Mouse (Mus musculus) ES-CJ7 (cell line): ENCODE data around the gene Gkap1.

Experiments used
- DNase-seq: peaks from one replicate; pipeline ENCODE4 v3.0.0; 2011; ENCODE audit warnings: low read depth, low spot score

Gkap1 gene

GRCm38 (mm10) chr13:58275599-58275998, at the start of gene Gkap1:
Gene Gkap1, minus strand, starts transcription at chr13:58275699.
- no peak for DNase-seq

GRCm38 (mm10) chr13:58317768-58318167, 42.3 kb upstream of the Gkap1 start:
- DNase-seq: no peak

- DNase-seq: peak; percentile 20
These were observed 39.5 kb upstream of the Gkap1 start for GRCm38 (mm10) chr13:58314991-58315390.

- DNase-seq: peak; percentile 44
These were observed 38.3 kb upstream of the Gkap1 start for GRCm38 (mm10) chr13:58313758-58314157.

GRCm38 (mm10) chr13:58311351-58311750, 35.9 kb upstream of the Gkap1 start:
- peak; percentile 45 for DNase-seq

GRCm38 (mm10) chr13:58309499-58309898, 34.0 kb upstream of the Gkap1 start:
- no peak for DNase-seq

- DNase-seq: peak; percentile 72
These were observed 32.0 kb upstream of the Gkap1 start for GRCm38 (mm10) chr13:58307453-58307852.

GRCm38 (mm10) chr13:58305230-58305629, 29.7 kb upstream of the Gkap1 start:
- DNase-seq: no peak

GRCm38 (mm10) chr13:58302421-58303145, 27.1 kb upstream of the Gkap1 start:
- no peak for DNase-seq

- no peak for DNase-seq
These were observed 26.5 kb upstream of the Gkap1 start for GRCm38 (mm10) chr13:58301961-58302360.

- DNase-seq: peak; percentile 76
These were observed 23.3 kb upstream of the Gkap1 start for GRCm38 (mm10) chr13:58298756-58299155.

- DNase-seq: no peak
These were observed 20.1 kb upstream of the Gkap1 start for GRCm38 (mm10) chr13:58295582-58295981.

GRCm38 (mm10) chr13:58292811-58293210, 17.3 kb upstream of the Gkap1 start:
- no peak for DNase-seq

GRCm38 (mm10) chr13:58289308-58289707, 13.8 kb upstream of the Gkap1 start:
- no peak for DNase-seq

- peak; percentile 82 for DNase-seq
These were observed 12.3 kb upstream of the Gkap1 start for GRCm38 (mm10) chr13:58287822-58288221.

GRCm38 (mm10) chr13:58283466-58283865, 8.0 kb upstream of the Gkap1 start:
- DNase-seq: no peak

GRCm38 (mm10) chr13:58281936-58282335, 6.4 kb upstream of the Gkap1 start:
- DNase-seq: peak; percentile 40

- DNase-seq: peak; percentile 53
These were observed 5.0 kb upstream of the Gkap1 start for GRCm38 (mm10) chr13:58280528-58280927.

- DNase-seq: no peak
These were observed 757 bp upstream of the Gkap1 start for GRCm38 (mm10) chr13:58276256-58276655.

- DNase-seq: no peak
These were observed 423 bp downstream of the Gkap1 start for GRCm38 (mm10) chr13:58275076-58275475.

- peak; percentile 68 for DNase-seq
These were observed 1.1 kb downstream of the Gkap1 start for GRCm38 (mm10) chr13:58274259-58274991.

GRCm38 (mm10) chr13:58273411-58274258, 1.9 kb downstream of the Gkap1 start:
- DNase-seq: peak; percentile 46
